Mouse (Mus musculus) heart, adult 2 months (tissue): ENCODE measurements around the gene Helq.

ENCODE experiments used
- CTCF ChIP-seq: fragments of 200-600 bp; IDR thresholded peaks from 2 replicates; pipeline ENCODE4 v1.8.1; 2022; ENCODE audit warnings: antibody characterized with exemption, mild to moderate bottlenecking, moderate library complexity
- EP300 ChIP-seq: fragments of 200-500 bp; IDR thresholded peaks from 2 replicates; pipeline ENCODE4 v1.6.1; 2011; ENCODE audit warnings: low read depth, low read length, control low read depth; ENCODE audit not compliant: insufficient read depth
- POLR2A ChIP-seq: fragments of 200-500 bp; IDR thresholded peaks from 2 replicates; pipeline ENCODE4 v1.6.1; 2011; ENCODE audit warnings: mild to moderate bottlenecking, low read depth, low read length, control low read depth; ENCODE audit not compliant: insufficient read depth

DNA sequence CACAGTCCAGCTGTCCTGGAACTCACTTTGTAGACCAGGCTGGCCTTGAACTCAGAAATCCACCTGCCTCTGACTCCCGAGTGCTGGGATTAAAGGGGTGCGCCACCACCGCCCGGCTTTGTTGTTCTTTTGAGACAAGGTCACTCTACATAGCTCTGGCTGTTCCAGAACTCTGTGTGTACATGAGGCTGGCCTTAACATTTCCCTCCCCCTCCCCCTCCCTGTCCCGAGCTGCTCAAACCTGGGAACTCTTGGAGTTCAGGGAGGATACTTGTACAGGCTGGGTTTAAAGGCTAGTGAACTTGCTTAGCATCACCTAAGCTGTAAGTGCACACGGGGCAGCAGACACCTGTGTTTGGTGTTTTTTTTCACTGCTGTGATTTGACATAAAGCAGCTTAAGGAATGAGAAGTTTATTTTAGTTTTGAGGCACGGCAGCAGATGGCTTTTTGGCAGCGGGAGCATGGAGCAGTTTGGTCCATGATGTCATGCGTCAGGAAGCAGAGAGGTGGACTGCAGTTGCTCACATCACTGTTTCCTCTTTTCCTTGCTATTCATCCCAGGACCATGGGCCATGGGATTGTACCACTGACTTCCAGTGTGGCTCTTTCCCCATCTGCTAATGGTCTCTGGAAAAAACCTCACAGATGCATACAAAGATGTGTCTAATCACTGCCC, 37.6 kb upstream of the Helq start:
- TF ChIP-seq CTCF, result no peak
- TF ChIP-seq EP300, result no peak
- TF ChIP-seq POLR2A, result no peak
